Mouse (Mus musculus): ENCODE measurements around the gene Gabrr1. TPM values are rescaled to one million over a fixed set of nuclear protein-coding genes. Genes with fewer than 3 reads are reported as not detected.
A peak's percentile ranks its signal among the peaks of the same experiment; 100 is the strongest.

The Gabrr1 gene
- polyA plus RNA-seq, 1 experiment from 2014 or later: not detected

DNA sequence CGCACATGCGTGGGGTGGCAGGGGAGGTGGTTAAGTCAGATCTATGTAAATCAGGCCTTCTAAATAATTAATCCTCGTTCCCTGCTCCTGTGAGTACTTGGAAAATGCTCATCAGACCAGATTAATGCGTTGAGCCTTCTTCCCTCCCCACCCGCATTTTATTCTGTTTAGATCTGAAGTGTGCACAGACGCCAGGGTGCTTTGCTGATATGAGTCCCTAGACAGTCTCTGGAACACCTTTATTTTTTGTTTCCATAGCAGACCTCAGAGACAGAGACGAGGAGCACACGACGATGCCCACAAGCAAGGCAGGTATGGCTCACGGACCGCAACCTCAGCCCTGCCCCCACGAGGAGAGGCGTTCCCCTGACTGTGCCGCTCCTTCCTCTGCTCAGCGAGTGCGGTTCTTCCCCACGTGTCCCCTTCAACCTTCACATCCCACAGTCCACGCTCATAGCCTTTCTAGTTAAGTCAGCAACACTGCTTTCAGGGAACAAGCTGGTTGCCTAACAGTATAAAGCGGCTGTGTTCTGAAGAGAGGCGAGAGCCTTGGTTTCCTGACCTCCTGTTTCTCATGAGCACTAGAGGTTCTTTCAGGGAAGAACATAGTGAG, 14.5 kb downstream of the Gabrr1 start:
- Histone ChIP-seq H3K4me3 (ENCODE audit: low read length) (no peak overlapping the region), H3K27me3 (ENCODE audit: insufficient read depth, low read length) (0 out of 2 replicates have a peak, but pooled peaks cover 3% of the 10 kb centered on the region), H3K9ac (replicated peaks; ENCODE audit: low read length) (peak overlapping the region; percentile 12; the same call in 1 of the 2 replicates), H3K4me2 (replicated peaks; ENCODE audit: low read depth, low read length) (peak overlapping the region; percentile 27), H3K4me1 (ENCODE audit: insufficient read depth, low read length) (no peaks in the 10 kb centered on the region), H3K9me3 (ENCODE audit: low read length) (no peaks in the 10 kb centered on the region), H3K27ac (ENCODE audit: low read length) (no peak overlapping the region), H3K36me3 (ENCODE audit: insufficient read depth, low read length) (no peaks in the 10 kb centered on the region)
- 40% methylated on average over 20 of the region's 20 CpGs for WGBS
- 0 out of 2 replicates have a peak, but pooled peaks have one; percentile 12 for ATAC-seq (ENCODE audit: low FRiP score, low TSS enrichment)

DNA sequence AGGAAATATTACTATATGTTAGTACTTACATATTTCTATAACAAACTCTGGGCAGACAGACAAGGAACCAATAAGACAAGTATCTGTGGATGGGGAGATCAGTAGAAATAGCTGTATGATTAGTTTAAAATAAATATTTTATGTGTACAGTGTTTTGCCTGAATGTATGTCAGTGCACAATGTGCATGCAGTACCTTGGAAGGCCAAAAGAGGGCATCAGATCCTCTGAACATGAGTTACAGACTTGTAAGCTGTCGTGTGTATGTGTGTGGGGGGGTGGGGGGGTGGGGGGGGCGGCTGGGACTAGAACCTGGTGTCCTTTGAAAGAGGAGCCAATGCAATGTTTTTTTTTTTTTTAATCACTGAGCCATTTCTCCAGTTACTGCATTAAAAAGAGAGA, 15.5 kb downstream of the Gabrr1 start:
- Histone ChIP-seq H3K36me3 (ENCODE audit: insufficient read depth, low read length) (no peaks in the 10 kb centered on the region), H3K4me2 (replicated peaks; ENCODE audit: low read depth, low read length) (no peak overlapping the region), H3K27me3 (ENCODE audit: insufficient read depth, low read length) (0 out of 2 replicates have a peak, but pooled peaks cover 3% of the 10 kb centered on the region), H3K9ac (replicated peaks; ENCODE audit: low read length) (no peak overlapping the region), H3K9me3 (ENCODE audit: low read length) (no peaks in the 10 kb centered on the region), H3K27ac (ENCODE audit: low read length) (no peak overlapping the region), H3K4me1 (ENCODE audit: insufficient read depth, low read length) (no peaks in the 10 kb centered on the region), H3K4me3 (ENCODE audit: low read length) (no peak overlapping the region)
- WGBS: 4% methylated on average over 2 of the region's 2 CpGs
- ATAC-seq (ENCODE audit: low FRiP score, low TSS enrichment): no peak

DNA sequence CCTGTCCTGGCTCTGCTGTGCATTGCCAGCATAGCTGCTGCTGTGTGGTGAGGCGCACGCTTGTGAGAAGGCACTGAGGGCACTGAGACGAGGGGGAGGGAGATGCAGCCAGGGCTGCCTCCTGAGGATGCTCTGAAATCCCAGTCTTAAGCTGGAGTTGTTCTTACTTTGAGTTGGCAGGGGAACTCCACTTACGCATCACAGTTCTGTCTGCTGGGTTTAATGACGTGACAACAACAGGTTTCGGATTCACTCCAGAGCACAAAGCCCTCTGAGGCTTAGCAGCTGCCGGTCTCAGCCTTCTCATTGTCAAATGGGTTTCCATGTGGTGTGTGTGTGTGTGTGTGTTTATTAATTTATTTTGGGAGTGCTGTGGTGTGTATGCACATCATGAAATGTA, 16.8 kb downstream of the Gabrr1 start:
- no peaks in the 10 kb centered on the region for H3K36me3 ChIP-seq (ENCODE audit: insufficient read depth, low read length)
- WGBS: 50% methylated on average over 7 of the region's 7 CpGs
- no peaks in the 10 kb centered on the region for H3K9me3 ChIP-seq (ENCODE audit: low read length)
- no peak overlapping the region for H3K9ac ChIP-seq (replicated peaks; ENCODE audit: low read length)
- H3K27me3 ChIP-seq (ENCODE audit: insufficient read depth, low read length): 0 out of 2 replicates have a peak, but pooled peaks cover 3% of the 10 kb centered on the region
- no peak overlapping the region for H3K4me2 ChIP-seq (replicated peaks; ENCODE audit: low read depth, low read length)
- no peaks in the 10 kb centered on the region for H3K4me1 ChIP-seq (ENCODE audit: insufficient read depth, low read length)
- H3K4me3 ChIP-seq (ENCODE audit: low read length): no peak overlapping the region
- H3K27ac ChIP-seq (ENCODE audit: low read length): no peak overlapping the region
- ATAC-seq (ENCODE audit: low FRiP score, low TSS enrichment): no peak

DNA sequence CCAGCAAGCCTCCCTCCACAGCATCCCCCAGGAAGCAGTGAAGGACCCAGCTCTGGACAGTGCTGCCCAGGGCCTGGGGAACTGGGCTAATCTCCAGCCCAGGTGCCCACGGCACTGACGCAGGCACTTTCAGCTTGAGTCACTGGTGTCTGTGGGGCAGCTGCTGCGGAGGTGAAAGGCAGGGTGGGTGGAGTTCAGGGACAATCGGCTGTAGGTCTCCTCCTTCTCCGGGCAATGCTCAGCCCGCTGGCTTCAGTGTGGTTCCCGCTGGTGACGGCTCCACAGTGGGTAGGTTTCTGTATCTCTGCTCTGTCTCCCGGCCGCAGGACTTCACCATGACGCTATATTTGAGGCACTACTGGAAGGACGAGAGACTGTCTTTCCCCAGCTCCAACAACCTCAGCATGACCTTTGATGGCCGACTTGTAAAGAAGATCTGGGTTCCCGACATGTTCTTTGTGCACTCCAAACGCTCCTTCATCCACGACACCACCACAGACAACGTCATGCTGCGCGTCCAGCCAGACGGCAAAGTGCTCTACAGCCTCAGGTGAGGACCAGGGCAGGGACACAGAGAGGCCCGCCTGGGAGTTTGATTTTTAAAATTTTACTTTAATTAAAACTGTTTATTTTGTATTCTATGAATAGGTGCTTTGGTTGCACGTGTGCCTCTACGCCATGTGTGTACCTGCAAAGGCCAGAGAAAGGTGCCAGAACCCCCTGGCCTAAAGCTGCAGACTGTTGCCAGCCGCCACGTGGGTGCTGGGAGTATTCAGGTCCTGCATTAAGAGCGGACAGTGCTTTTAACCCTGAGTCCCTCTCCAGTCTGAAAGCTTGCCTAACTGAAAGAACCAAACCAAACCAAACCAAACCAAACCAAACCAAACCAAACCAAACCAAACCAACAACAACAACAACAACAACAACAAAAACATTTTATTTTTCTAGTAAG, 20.0 kb downstream of the Gabrr1 start:
- H3K4me3 ChIP-seq (ENCODE audit: low read length): no peak overlapping the region
- ATAC-seq (ENCODE audit: low FRiP score, low TSS enrichment): no peak
- H3K36me3 ChIP-seq (ENCODE audit: insufficient read depth, low read length): no peaks in the 10 kb centered on the region
- no peak overlapping the region for H3K9ac ChIP-seq (replicated peaks; ENCODE audit: low read length)
- no peaks in the 10 kb centered on the region for H3K9me3 ChIP-seq (ENCODE audit: low read length)
- no peak overlapping the region for H3K4me2 ChIP-seq (replicated peaks; ENCODE audit: low read depth, low read length)
- no peaks in the 10 kb centered on the region for H3K27me3 ChIP-seq (ENCODE audit: insufficient read depth, low read length)
- 83% methylated on average over 26 of the region's 26 CpGs for WGBS
- no peak overlapping the region for H3K27ac ChIP-seq (ENCODE audit: low read length)
- no peaks in the 10 kb centered on the region for H3K4me1 ChIP-seq (ENCODE audit: insufficient read depth, low read length)

DNA sequence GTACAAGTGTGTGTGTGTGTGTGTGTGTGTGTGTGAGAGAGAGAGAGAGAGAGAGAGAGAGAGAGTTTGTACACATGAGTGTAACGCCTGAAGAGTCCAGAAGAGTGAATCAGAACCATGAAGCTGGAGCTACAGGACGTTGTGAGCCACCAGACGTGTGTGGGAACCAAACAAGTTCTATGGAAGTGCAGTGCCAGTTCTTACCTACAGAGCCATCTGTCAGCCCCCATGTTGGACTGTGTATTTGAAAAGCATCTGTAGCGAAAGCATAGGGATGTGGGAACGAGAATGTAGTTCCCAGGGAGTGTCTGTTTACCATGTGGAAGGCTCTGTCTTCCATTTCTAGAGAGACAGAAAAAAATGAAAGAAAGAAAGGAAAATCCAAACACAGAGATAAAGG, 51.2 kb downstream of the Gabrr1 start:
- H3K4me2 ChIP-seq (replicated peaks; ENCODE audit: low read depth, low read length): no peak overlapping the region
- H3K27ac ChIP-seq (ENCODE audit: low read length): no peak overlapping the region
- H3K27me3 ChIP-seq (ENCODE audit: insufficient read depth, low read length): peaks cover 4% of the 10 kb centered on the region; the same call in 1 of the 2 replicates
- WGBS: 85% methylated on average over 5 of the region's 5 CpGs
- H3K36me3 ChIP-seq (ENCODE audit: insufficient read depth, low read length): no peaks in the 10 kb centered on the region
- 0 out of 2 replicates have a peak, but pooled peaks cover 4% of the 10 kb centered on the region for H3K4me1 ChIP-seq (ENCODE audit: insufficient read depth, low read length)
- ATAC-seq (ENCODE audit: low FRiP score, low TSS enrichment): no peak
- no peak overlapping the region for H3K4me3 ChIP-seq (ENCODE audit: low read length)
- no peaks in the 10 kb centered on the region for H3K9me3 ChIP-seq (ENCODE audit: low read length)
- no peak overlapping the region for H3K9ac ChIP-seq (replicated peaks; ENCODE audit: low read length)

DNA sequence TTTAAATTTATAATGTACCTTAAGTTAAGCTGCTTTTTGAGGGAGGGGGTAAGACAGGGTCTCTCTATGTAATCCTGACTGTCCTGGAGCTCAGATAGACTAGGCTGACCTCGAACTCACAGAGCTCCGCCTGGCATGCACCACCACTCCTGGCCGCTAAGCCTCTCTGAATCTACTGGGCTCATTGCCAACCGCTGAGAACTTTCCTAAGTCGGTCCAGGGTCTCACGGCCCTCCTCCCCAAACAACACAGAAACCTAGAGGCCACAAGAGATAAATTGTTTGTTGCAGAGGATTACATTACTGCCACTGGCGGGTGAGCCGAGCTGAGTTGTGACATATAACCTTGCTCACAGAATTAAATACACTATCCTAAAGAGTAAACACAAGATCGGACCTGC, 55.8 kb downstream of the Gabrr1 start:
- 19% methylated on average over 9 of the region's 9 CpGs for WGBS

DNA sequence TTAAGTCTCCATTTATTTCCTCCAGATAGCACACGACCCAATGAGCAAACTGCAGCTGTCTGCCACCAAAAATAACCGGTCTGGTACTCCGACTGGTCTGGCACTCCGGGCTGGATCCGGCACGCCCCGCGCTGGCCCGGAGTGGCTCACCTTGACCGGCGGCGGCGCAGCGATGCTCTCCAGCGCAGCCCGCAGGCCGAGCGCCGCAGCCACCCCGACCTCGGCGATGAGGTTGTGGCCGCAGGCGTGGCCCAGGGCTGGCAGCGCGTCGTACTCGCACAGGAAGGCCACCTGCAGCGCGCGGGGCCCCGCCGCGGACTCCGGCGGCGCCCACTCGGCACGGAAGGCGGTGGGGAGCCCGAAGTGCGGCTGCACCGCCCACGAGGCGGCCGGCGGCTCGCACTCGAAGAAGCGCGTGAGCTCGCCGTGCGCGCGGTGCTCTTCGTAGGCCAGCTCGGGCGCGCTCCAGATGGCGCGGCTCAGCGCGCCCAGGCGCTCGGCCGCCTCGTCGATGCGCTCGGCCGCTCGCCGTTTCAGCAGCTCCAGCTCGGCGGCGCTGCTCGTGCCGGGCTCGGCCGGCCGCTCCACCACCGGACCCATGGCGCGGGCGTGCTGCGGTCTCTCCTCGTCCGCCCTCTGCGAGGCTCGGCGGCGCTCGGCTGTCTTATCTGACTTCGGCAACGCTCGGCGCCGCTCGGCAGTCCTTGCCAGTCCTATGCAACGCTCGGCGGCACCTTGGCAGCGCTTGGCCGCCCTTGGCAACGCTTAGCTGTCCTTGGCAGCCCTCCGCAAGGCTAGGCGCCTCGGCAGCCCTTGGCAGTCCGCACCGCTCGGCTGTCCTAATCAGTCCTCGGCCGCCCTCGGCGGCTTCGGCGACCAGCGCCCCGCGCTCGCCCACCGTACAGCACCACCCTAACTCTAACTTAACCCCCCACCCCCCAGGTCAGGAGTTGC, 56.7 kb downstream of the Gabrr1 start:
- peak overlapping the region; percentile 62 for H3K4me3 ChIP-seq (ENCODE audit: low read length)
- peak overlapping the region; percentile 74 for H3K27ac ChIP-seq (ENCODE audit: low read length)
- H3K27me3 ChIP-seq (ENCODE audit: insufficient read depth, low read length): peaks cover 4% of the 10 kb centered on the region; the same call in 1 of the 2 replicates
- under 1% methylated on average over 116 of the region's 123 CpGs for WGBS
- no peaks in the 10 kb centered on the region for H3K36me3 ChIP-seq (ENCODE audit: insufficient read depth, low read length)
- peak; percentile 96 for ATAC-seq (ENCODE audit: low FRiP score, low TSS enrichment)
- H3K9ac ChIP-seq (replicated peaks; ENCODE audit: low read length): peak overlapping the region; percentile 69
- H3K9me3 ChIP-seq (ENCODE audit: low read length): 0 out of 2 replicates have a peak, but pooled peaks cover 2% of the 10 kb centered on the region
- peak overlapping the region; percentile 83 for H3K4me2 ChIP-seq (replicated peaks; ENCODE audit: low read depth, low read length)
- H3K4me1 ChIP-seq (ENCODE audit: insufficient read depth, low read length): peaks cover 8% of the 10 kb centered on the region; the same call in 1 of the 2 replicates

More for the DNA sequence above, 55.8 kb downstream of the Gabrr1 start:
- Histone ChIP-seq H3K27ac (ENCODE audit: low read length) (no peak overlapping the region), H3K27me3 (ENCODE audit: insufficient read depth, low read length) (peaks cover 4% of the 10 kb centered on the region; the same call in 1 of the 2 replicates), H3K4me3 (ENCODE audit: low read length) (peak overlapping the region; percentile 62), H3K9ac (replicated peaks; ENCODE audit: low read length) (no peak overlapping the region), H3K4me2 (replicated peaks; ENCODE audit: low read depth, low read length) (peak overlapping the region; percentile 83), H3K36me3 (ENCODE audit: insufficient read depth, low read length) (no peaks in the 10 kb centered on the region), H3K4me1 (ENCODE audit: insufficient read depth, low read length) (peaks cover 8% of the 10 kb centered on the region; the same call in 1 of the 2 replicates), H3K9me3 (ENCODE audit: low read length) (0 out of 2 replicates have a peak, but pooled peaks cover 2% of the 10 kb centered on the region)
- no peak for ATAC-seq (ENCODE audit: low FRiP score, low TSS enrichment)

DNA sequence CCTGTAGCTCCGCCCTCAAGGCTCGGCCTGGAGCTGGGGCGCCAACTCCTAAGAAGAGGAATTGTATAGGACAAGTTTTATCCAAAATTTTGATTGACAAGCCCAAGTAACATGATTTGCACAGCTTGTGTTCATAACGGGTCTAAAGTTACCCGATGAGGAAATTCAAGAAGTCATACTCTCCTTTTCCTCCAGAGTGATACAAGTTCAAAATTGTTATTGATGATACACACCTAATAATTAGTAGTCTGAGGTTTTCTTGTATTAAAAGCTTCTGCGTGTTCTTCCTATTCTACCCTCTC, 57.4 kb downstream of the Gabrr1 start, which contains the start of gene Pm20d2:
Gene Pm20d2 (minus strand): TSS at position 3 of the 302 bp plus-strand sequence.
- 15% methylated on average over 6 of the region's 6 CpGs for WGBS
- no peaks in the 10 kb centered on the region for H3K36me3 ChIP-seq (ENCODE audit: insufficient read depth, low read length)

DNA sequence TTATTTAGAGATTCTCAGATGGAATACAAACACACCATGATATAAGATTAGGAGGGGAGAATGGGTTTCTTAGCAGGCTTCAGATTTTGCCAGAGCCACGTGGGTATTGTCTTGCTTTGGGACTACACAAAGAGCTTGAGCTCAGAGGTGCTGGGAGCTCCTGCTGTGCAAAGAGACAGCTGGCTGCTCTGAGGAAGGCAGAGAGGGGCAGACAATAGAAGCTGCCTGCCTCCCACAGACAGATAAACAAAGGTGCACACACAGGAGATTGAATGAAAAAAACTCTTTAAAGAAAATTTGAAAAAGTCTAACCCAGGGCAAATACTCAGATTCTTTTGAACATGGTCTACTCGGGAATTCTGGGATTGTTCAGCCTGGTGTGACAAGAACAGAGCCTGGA, 65.8 kb downstream of the Gabrr1 start:
- no peak overlapping the region for H3K4me2 ChIP-seq (replicated peaks; ENCODE audit: low read depth, low read length)
- no peak for ATAC-seq (ENCODE audit: low FRiP score, low TSS enrichment)
- 26% methylated on average over 2 of the region's 2 CpGs for WGBS
- no peak overlapping the region for H3K27ac ChIP-seq (ENCODE audit: low read length)
- H3K27me3 ChIP-seq (ENCODE audit: insufficient read depth, low read length): no peaks in the 10 kb centered on the region
- H3K4me3 ChIP-seq (ENCODE audit: low read length): no peak overlapping the region
- H3K9ac ChIP-seq (replicated peaks; ENCODE audit: low read length): no peak overlapping the region
- no peaks in the 10 kb centered on the region for H3K36me3 ChIP-seq (ENCODE audit: insufficient read depth, low read length)
- H3K4me1 ChIP-seq (ENCODE audit: insufficient read depth, low read length): no peaks in the 10 kb centered on the region
- 0 out of 2 replicates have a peak, but pooled peaks cover 5% of the 10 kb centered on the region for H3K9me3 ChIP-seq (ENCODE audit: low read length)

More for the DNA sequence above, 57.4 kb downstream of the Gabrr1 start, which contains the start of gene Pm20d2:
- H3K9me3 ChIP-seq (ENCODE audit: low read length): 0 out of 2 replicates have a peak, but pooled peaks cover 4% of the 10 kb centered on the region
- ATAC-seq (ENCODE audit: low FRiP score, low TSS enrichment): no peak
- peak within 1 kb of the TSS; percentile 69 for H3K9ac ChIP-seq (replicated peaks; ENCODE audit: low read length)
- H3K27me3 ChIP-seq (ENCODE audit: insufficient read depth, low read length): peaks cover 4% of the 10 kb centered on the region; the same call in 1 of the 2 replicates
- H3K4me1 ChIP-seq (ENCODE audit: insufficient read depth, low read length): peaks cover 8% of the 10 kb centered on the region; the same call in 1 of the 2 replicates
- H3K27ac ChIP-seq (ENCODE audit: low read length): peak within 1 kb of the TSS; percentile 74
- peak within 1 kb of the TSS; percentile 83 for H3K4me2 ChIP-seq (replicated peaks; ENCODE audit: low read depth, low read length)
- H3K4me3 ChIP-seq (ENCODE audit: low read length): peak within 1 kb of the TSS; percentile 62

Data from kidney, embryonic 16.5 days (tissue).